Mouse (Mus musculus) adrenal gland, postnatal 36 days (tissue): ENCODE data around the gene Ric1. TPM values are rescaled to one million over a fixed set of nuclear protein-coding genes. Genes with fewer than 3 reads are reported as not detected.

Source experiments
- DNase-seq, 2 experiments: peaks; one replicate each; pipeline ENCODE4 v3.0.0; 2021; ENCODE audit warnings: mixed read lengths in 1 of 2
- long read RNA-seq, 2 experiments: library from polyadenylated mRNA; stranded (forward); transcript quantifications; one replicate each; pipeline ENCODE4 v2.0.0; 2021; ENCODE audit warnings: borderline sequencing depth in 2 of 2
- total RNA-seq, 2 experiments: library from RNA; stranded (reverse); gene quantifications; 2 replicates each; pipeline ENCODE4 v1.2.3; 2021

Gene Ric1
- total RNA-seq, result 10 to 100 TPM; 32.5 to 33.9 TPM
- long read RNA-seq, experiment 1, partial matches to known transcripts, result 1 of 4 reads
- long read RNA-seq, experiment 1, other reads (novel, unspliced or antisense), result 2 of 4 reads
- long read RNA-seq, experiment 2, full-length matches to known transcripts, result 2 of 3 reads
- long read RNA-seq, experiment 2, partial matches to known transcripts, result 1 of 3 reads
- long read RNA-seq, experiment 2, other reads (novel, unspliced or antisense), result 0 of 3 reads

GRCm38 (mm10) chr19:29521637-29522435 is at the start of gene Ric1:
Gene Ric1 (plus strand): TSS chr19:29522282.
- DNase-seq, result peak; percentile 92 to 96

DNA sequence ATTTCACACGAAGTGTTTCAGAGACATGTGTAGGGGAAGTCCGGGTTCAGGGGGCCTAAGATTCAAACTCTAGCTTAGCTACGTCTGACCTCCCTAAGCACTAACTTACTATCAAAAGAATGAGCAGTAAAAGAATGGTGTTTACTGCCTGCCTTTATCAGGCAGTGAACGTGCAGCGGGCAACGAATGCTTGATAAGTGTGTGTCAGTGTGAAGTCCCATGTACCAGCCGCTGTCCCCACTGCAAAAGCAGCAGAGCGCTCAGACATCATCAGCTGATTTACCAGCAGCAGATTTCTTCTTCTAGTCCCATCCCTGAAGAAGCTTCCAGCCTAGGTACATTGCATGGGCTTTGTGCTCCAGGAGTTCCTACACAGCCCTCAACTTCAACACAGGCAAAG is 49.7 kb upstream of the Ric1 start:
- DNase-seq, result no peak

DNA sequence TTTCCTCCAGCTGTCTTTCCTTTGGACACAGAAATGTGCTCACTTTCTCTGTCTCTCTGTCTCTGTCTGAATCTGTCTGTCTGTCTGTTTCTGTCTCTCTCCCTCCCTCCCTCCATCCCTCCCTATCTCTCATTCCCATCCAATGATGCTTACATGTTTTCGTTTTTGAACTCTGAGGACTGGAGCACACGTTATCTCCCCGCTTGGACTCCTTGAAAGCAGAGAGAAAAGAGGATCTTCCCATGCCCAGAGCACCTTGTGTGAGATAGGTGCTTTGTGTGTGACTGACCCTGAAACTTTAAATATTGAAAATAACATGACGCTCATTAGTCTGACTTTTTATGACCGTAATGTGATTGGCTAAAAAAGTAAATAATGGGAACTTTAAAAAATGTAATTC is 49.1 kb upstream of the Ric1 start:
- DNase-seq, result no peak

DNA sequence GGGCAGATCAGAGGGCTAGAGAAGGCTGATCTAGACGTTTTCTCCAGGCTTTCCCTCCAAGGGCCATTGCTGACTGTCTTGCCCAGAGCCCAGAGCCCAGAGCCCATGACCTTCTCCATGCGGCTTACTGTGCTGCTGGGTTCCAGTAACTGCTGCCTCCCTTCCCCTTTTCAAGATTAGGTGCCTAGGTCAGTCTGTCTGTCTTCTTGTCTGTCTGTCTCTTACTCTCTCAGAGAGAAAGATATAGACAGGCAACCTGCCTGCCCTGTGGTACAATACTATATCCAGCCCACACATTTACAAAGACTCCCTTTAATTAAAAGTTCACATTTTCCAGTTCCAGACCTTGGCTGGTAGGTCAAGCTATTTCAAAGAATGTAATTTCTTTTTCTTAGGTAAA is 47.3 kb upstream of the Ric1 start:
- DNase-seq, result no peak

DNA sequence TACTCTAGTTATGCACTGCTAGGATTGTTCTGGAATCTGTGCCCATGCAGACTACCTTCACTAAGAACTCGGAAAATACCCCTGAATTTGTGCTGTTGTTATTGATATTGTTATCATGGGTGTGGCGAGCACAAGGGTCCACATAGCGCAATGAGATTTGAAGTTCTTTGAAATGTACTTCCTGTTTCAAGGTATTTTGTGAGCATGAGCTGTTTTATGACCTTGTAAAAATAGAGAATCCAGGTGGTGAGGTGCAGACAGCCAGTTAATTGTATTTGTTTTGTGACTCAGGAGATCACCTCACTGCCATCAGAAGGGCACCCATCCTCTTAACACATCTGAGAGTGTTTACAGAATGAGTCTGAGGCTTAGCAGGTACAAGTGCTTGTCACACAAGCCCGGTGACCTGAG is 46.9 kb upstream of the Ric1 start:
- DNase-seq, result no peak

- DNase-seq, result no peak
These were observed 43.5 kb upstream of the Ric1 start for GRCm38 (mm10) chr19:29478598-29478997.

- no peak for DNase-seq
These were observed 40.5 kb upstream of the Ric1 start for GRCm38 (mm10) chr19:29481578-29481977.

GRCm38 (mm10) chr19:29482148-29482547 is 39.9 kb upstream of the Ric1 start:
- no peak for DNase-seq

DNA sequence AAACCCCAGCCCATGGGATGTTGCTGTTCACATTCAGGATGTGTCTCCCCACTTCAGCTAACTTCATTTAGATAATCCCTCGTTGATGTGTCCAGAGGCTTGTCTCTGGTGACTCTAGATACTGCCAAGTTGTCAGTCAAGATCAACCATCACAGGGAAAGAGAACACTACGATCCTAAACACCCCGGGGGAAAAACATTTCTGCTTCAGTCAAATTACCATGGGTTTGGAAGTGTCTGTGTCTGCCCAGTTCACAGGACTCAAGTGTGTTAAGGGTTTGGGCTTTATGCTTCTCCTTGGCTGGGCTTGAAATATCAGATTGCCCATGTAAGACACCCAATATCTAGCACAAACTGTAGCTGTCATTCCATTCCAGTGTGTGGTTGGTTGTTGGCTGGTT is 39.4 kb upstream of the Ric1 start:
- no peak for DNase-seq

- DNase-seq, result no peak
These were observed 38.7 kb upstream of the Ric1 start for GRCm38 (mm10) chr19:29483386-29483785.

DNA sequence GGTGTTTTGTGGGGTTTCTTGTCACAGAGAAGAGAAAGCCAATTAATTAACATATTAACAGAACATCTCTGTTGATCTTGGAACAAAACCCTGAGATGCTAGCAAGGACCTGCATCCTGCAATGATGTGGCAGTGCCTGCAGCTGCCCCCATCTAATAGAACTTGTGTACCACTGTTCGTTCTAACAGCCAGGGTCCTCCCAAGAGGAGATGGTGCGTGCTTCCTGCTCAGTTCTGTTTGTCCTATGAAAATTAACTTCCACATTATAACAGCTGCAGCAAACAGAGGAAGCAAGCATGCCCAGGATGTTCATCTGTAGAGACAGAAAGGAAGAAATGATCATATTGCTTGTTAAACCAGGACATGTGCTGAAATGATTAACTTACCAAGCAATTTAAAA is 37.5 kb upstream of the Ric1 start:
- no peak for DNase-seq

DNA sequence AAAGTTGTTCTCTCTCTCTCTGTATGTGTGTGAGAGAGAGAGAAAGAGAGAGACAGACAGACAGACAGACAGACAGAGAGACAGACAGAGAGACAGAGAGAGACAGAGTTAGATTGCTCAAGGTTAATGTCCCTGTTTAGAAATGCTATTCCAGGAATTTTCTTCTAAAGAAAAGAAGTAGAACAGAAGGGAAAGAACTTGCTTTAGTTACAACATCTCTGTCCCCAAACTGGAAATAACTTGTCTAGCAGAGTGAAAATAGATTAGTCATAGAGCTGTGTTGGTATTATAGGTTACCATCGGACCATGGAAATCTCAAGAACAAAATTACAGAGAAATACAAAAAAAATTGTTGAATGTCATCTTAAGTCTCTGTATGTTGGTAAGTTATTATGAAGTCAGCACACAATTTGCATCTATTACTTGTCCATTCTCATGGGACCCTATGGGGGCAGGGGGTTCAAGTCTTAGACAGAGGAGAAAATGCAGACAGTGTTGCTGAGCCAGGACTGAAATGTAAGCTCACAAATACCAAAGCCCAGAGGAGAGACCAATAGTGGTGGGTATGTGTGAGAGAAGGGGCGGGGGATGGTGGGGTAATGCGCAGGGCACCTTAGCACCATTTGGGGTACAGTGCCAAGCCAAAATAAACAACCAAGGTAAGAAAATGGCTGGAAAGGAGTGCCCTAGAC is 36.7 kb upstream of the Ric1 start:
- DNase-seq, result no peak

DNA sequence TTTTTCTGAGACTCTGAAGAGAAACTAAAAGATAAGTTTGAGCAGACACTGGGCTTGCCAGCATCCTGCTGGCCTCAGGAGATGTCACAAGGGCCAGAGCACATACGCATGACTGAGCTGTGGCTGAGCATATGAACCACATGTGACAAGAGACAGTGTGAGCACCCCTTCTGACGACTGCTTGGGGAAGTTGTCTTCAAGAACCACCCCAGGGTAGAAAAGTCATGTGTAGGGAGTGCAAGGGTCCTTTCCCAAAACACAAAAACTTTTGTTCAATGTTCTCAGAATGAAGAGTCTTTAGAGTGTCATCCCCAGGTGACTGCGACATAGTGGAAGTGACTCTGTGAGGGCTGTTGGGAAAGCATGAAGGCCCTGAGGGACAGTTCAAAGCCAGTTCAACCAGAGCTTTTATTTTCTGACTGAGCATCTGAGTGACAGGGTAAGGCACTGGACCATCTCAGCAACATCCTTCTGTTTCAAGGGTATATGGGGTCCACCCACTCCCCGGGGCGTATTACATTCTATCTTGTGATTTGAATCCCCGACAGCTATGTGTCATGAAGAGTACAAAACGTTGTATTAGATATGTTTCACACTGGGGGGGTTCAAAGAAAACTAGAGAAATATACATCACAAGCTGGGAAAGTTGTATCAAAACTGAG is 35.4 kb upstream of the Ric1 start:
- no peak for DNase-seq

DNA sequence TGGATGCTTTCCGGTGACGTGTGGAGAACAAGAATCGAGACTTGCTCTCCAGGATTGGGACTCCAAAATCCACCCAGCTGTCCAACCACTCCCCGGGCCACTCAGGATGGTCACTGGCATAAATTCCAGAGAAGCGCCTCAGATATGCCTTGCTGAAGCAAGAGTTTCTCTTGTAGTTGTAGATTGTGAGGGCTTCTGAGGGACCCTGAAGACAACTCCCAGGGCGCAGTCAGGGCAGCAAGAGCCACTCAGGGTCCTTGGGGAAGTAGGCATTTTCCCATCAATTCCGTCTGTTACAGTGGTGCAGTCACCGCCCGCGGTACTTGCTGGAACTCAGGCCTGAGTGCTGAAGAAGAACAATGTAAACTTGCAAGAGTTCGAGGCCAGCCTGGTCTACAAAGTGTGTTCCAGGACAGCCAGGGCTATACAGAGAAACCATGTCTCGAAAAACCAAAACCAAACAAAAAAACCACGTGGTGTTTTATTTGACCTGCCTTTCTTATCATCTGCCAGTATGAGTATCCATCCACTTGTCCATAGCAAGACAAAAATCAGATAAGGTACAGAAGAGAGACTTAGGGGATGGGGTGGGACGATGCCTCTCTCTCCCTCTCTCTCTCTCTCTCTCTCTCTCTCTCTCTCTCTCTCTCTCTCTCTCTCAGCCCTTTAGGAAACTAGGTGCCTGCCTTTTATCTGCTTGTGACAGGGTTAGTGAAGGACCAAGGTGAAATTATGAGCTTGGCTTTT is 34.6 kb upstream of the Ric1 start:
- no peak for DNase-seq

GRCm38 (mm10) chr19:29488073-29488390 is 34.0 kb upstream of the Ric1 start:
- no peak for DNase-seq

DNA sequence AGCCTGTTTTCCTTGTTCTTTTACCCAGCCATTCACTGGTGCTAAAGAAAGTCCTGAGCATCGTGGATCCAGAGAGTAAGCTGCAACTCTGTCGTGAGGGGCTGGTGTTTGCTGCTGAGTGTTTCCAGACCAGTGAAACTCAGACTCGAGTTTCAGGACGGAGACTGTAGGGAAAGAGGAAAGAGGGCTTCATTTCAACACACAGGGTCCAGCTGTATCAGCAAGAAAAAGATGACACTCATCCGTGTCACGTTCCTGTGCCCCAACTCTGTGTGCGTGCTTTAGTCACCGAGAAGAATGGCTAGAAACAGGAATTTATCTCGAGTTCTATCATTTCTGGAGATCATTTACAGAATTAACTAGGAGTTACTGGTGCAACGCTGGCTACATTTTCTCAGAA is 33.7 kb upstream of the Ric1 start:
- no peak for DNase-seq

- peak; percentile 28 to 31 for DNase-seq
These were observed 32.2 kb upstream of the Ric1 start for GRCm38 (mm10) chr19:29489785-29490284.

DNA sequence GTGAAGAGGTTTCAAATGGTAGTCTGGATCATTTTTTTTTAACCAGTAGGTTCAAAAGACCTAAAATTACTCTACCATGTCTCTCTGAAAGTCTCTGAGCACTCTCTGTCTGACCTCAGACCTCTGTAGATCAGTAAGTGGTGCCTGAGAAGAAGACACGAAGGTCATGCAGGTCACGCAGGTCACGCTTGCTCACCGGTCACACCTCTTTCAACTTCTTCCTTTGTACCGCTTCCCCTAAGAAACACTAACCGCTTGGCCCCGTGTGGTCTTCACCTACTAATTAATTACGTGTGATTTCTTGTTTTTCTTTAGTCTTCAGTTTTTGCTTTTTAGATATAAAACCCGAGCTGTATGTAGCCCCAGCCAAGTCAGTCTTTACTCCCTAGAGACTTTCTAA is 30.6 kb upstream of the Ric1 start:
- DNase-seq, result no peak

DNA sequence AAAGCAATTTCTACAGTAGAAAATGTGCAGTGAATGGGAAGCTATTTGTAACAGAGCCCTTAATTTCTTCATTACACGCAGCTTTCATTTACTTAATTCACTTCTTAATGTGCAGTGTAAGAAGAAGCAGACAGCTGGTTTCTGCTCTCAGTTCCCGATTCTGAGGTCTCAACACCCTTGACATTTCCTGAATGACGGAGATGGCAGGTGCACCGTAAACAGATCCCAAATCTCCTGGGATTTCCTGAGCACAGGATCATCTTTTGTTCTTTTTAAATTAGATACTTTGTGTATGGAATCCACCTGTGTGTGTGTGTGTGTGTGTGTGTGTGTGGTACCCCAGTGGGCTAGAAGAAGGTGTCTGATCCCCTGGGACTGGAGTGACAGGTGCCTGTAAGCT is 27.6 kb upstream of the Ric1 start:
- DNase-seq, result no peak

DNA sequence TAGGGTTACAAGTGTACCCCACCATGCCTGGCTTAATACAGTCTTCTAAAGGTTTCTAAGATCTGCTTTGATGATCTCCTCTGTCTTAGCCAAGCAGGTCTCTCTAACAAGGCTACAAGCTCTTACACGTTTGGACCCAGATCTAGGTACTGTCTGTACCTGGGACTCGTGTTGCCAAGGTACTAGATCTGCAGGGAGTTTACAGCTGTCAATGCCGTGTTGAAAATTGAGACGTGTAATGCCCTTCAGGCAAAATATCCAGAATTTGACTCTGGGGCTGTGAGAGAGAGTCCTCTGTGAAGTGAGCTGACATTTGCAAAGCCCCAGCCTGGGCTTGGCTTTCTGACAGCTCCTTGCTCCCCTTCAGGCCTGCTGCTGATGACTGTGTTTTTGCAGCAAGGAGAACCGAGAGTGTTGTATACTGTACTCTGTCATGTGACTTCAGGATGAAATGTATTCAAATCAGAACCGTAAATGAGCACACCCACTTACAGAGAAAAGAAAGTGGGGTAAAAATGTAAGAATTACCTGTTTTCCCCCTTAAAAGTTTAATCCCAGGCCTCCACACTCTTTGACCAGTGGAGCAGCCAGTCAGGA is 26.0 kb upstream of the Ric1 start:
- no peak for DNase-seq

- peak; percentile 24 to 26 for DNase-seq
These were observed 25.1 kb upstream of the Ric1 start for GRCm38 (mm10) chr19:29496786-29497557.
